Mouse (Mus musculus): ENCODE data around the gene Mia2.

Gene Mia2

GRCm38 (mm10) chr12:59164522-59164921 lies 68.9 kb downstream of the Mia2 start:
- no peak for DNase-seq (ENCODE audit: low spot score in 2 of 2)

- no peak for DNase-seq (ENCODE audit: low spot score in 2 of 2)
Observed at GRCm38 (mm10) chr12:59166557-59166956, 71.0 kb downstream of the Mia2 start.

GRCm38 (mm10) chr12:59169935-59170334 lies 74.3 kb downstream of the Mia2 start:
- DNase-seq (ENCODE audit: low spot score in 2 of 2) = no peak

- no peak for DNase-seq (ENCODE audit: low spot score in 2 of 2)
Observed at GRCm38 (mm10) chr12:59177814-59178213, 82.2 kb downstream of the Mia2 start.

- DNase-seq (ENCODE audit: low spot score in 2 of 2) = no peak
Observed at GRCm38 (mm10) chr12:59188086-59188682, 92.6 kb downstream of the Mia2 start.

GRCm38 (mm10) chr12:59193637-59194036 lies 98.0 kb downstream of the Mia2 start:
- DNase-seq (ENCODE audit: low spot score in 2 of 2) = no peak

- DNase-seq (ENCODE audit: low spot score in 2 of 2) = no peak
Observed at GRCm38 (mm10) chr12:59194341-59195003, 98.9 kb downstream of the Mia2 start.

- DNase-seq (ENCODE audit: low spot score in 2 of 2) = no peak
Observed at GRCm38 (mm10) chr12:59195065-59195464, 99.5 kb downstream of the Mia2 start.

GRCm38 (mm10) chr12:59195941-59196340 lies 100.3 kb downstream of the Mia2 start:
- DNase-seq (ENCODE audit: low spot score in 2 of 2) = no peak

- no peak for DNase-seq (ENCODE audit: low spot score in 2 of 2)
Observed at GRCm38 (mm10) chr12:59198750-59199149, 103.2 kb downstream of the Mia2 start.

GRCm38 (mm10) chr12:59199361-59199760 lies 103.8 kb downstream of the Mia2 start:
- no peak for DNase-seq (ENCODE audit: low spot score in 2 of 2)

- DNase-seq (ENCODE audit: low spot score in 2 of 2) = no peak
Observed at GRCm38 (mm10) chr12:59205571-59205970, 110.0 kb downstream of the Mia2 start.

- DNase-seq (ENCODE audit: low spot score in 2 of 2) = no peak
Observed at GRCm38 (mm10) chr12:59206208-59206999, 110.8 kb downstream of the Mia2 start.

GRCm38 (mm10) chr12:59207000-59207390 lies 111.4 kb downstream of the Mia2 start:
- no peak for DNase-seq (ENCODE audit: low spot score in 2 of 2)

- no peak for DNase-seq (ENCODE audit: low spot score in 2 of 2)
Observed at GRCm38 (mm10) chr12:59207814-59208213, 112.2 kb downstream of the Mia2 start.

- DNase-seq (ENCODE audit: low spot score in 2 of 2) = no peak
Observed at GRCm38 (mm10) chr12:59216176-59216575, 120.6 kb downstream of the Mia2 start.

- DNase-seq (ENCODE audit: low spot score in 2 of 2) = no peak
Observed at GRCm38 (mm10) chr12:59216676-59217266, 121.2 kb downstream of the Mia2 start.

GRCm38 (mm10) chr12:59217331-59217730 lies 121.7 kb downstream of the Mia2 start:
- DNase-seq (ENCODE audit: low spot score in 2 of 2) = no peak

- peak in 1 of 2 experiments; percentile 24 for DNase-seq (ENCODE audit: low spot score in 2 of 2)
Observed at GRCm38 (mm10) chr12:59218640-59219321, 123.2 kb downstream of the Mia2 start.

- DNase-seq (ENCODE audit: low spot score in 2 of 2) = peak; percentile 96 to 97
Observed at GRCm38 (mm10) chr12:59219325-59220225, 124.0 kb downstream of the Mia2 start, which contains the start of gene Fbxo33. Gene Fbxo33 (minus strand): TSS chr12:59219725.

GRCm38 (mm10) chr12:59228401-59228800 lies 132.8 kb downstream of the Mia2 start:
- DNase-seq (ENCODE audit: low spot score in 2 of 2) = no peak

Data from heart, adult 9 months (tissue).